Mouse (Mus musculus): ENCODE results near the gene Aldh3b1.

GRCm38 (mm10) chr19:3914535-3914934 is 15.1 kb downstream of the Aldh3b1 start:
- no peak for TF ChIP-seq POLR2A (IDR thresholded peaks at IDR 0.05; ENCODE audit: borderline replicate concordance, insufficient read depth, low read length)
- no peak for TF ChIP-seq CTCF (IDR thresholded peaks at IDR 0.05; ENCODE audit: borderline replicate concordance, insufficient read depth, low read depth, low read length)
